Mouse (Mus musculus): Measurements from ENCODE around the gene St8sia6. TPM values are rescaled to one million over a fixed set of nuclear protein-coding genes. Genes with fewer than 3 reads are reported as not detected.
A peak's percentile ranks its signal among the peaks of the same experiment; 100 is the strongest.

The St8sia6 gene
- total and polyA plus RNA-seq, 2 experiments from 2014 or later: 2.6 to 3.1 TPM

DNA sequence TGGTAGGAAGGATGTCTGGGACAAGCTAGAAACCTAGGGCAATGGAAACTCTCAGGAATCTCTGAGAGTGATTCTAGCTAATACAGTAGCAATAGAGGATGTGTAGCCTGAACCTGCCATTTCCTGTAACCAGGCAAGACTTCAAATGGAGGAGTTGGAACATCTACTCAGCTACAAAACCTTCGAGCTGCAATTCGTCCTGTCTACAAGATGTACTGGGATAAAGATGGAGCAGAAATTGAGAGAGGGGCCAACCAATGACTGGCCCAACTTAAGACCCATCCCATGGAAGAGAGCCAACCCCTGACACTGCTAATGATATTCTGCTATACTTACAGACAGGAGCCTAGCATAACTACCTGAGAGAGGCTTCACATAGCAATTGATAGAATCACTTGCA lies 6.8 kb upstream of the St8sia6 start:
- no peaks in the 10 kb centered on the region for H3K27me3 ChIP-seq (ENCODE audit: insufficient read depth, low read length)
- no peak for ATAC-seq
- no peak for TF ChIP-seq CTCF (IDR thresholded peaks at IDR 0.05; ENCODE audit: low read depth)

DNA sequence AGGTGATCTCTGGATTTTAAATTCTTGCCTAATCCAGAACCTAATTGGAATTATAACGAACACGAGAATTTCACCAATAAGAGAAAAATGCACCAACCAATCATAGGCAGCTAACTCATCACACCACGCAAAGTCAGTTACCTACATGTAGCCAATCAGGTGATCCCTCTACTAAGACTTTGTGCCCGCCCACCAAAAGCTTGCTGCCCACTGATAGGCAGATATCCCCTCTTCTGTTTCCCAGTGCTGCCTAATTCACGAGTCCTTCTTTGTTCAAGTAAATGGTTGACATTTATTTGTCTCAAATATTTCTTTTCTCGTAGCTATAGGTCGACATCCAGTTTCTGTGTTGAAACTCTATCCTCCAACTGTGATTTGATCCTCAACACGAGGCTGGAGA lies 582 bp upstream of the St8sia6 start:
- TF ChIP-seq CTCF (IDR thresholded peaks at IDR 0.05; ENCODE audit: low read depth): no peak
- Histone ChIP-seq H3K4me3 (ENCODE audit: low read length) (no peak overlapping the region), H3K9ac (replicated peaks; ENCODE audit: low read length) (no peak overlapping the region), H3K4me2 (ENCODE audit: low read depth, low read length) (no peak overlapping the region), H3K27me3 (ENCODE audit: insufficient read depth, low read length) (0 out of 2 replicates have a peak, but pooled peaks cover 3% of the 10 kb centered on the region), H3K36me3 (ENCODE audit: insufficient read depth, low read length) (no peaks in the 10 kb centered on the region), H3K9me3 (ENCODE audit: low read length) (no peaks in the 10 kb centered on the region), H3K4me1 (ENCODE audit: insufficient read depth, low read length) (no peaks in the 10 kb centered on the region), H3K27ac (no peak overlapping the region)
- DNase-seq (ENCODE audit: low spot score) (no peak), ATAC-seq (no peak)
- WGBS: 88% methylated on average over 8 of the region's 8 CpGs

More for the DNA sequence above, 6.8 kb upstream of the St8sia6 start:
- Histone ChIP-seq H3K9me3 (ENCODE audit: low read length) (no peaks in the 10 kb centered on the region), H3K4me1 (ENCODE audit: insufficient read depth, low read length) (no peaks in the 10 kb centered on the region), H3K9ac (replicated peaks; ENCODE audit: low read length) (no peak overlapping the region), H3K4me3 (ENCODE audit: low read length) (no peak overlapping the region), H3K27ac (no peak overlapping the region), H3K36me3 (ENCODE audit: insufficient read depth, low read length) (no peaks in the 10 kb centered on the region), H3K4me2 (ENCODE audit: low read depth, low read length) (no peak overlapping the region)
- no peak for DNase-seq (ENCODE audit: low spot score)
- WGBS: 92% methylated on average over 2 of the region's 2 CpGs

DNA sequence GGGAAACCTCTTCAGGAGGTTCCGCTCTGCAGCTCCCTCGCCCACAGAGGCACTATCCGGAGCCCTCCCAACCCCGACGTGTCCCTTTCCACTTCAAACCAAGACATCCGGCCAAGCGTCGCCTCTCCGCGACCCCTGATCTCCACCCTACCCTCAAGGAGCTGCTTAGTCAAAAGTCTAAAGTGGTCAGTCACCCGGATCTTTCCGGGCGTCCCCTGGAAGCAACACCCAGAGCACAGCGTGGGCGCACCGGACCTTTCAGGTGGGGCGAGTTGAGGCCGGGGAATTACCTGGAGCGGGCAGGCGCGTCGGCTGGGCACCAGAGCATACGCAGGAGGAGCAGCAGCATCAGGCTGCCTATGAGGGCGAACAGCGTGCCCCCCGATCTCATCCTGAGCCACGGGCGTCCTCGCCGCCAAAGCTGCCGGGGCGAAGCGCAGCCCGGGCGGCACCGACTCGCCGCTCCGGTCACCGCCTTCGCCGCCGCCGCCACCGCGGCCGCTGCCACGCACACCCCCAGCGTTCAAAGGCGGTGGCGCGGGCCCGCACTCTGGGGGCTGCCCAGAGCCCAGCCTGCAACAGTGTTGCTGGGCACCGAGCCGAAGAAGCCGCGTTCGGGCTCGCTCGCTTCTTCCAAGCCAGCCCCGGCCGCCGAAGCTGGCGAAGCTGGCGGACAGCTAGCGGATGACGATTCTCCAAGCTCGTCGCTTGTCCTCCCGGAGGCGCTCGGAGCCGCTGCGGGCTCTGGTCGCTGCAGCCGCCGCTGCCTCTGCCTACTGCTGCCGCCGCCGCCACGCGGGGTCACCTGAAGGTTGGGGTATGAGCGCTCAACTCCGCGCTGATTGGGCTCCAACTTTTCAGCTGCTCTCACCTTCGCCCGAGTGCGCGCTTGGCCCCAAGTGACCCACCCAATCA lies 553 bp downstream of the St8sia6 start:
- DNase-seq (ENCODE audit: low spot score): peak; percentile 76
- Histone ChIP-seq H3K4me3 (ENCODE audit: low read length) (peak overlapping the region; percentile 55), H3K9ac (replicated peaks; ENCODE audit: low read length) (peak overlapping the region; percentile 37), H3K27me3 (ENCODE audit: insufficient read depth, low read length) (0 out of 2 replicates have a peak, but pooled peaks cover 3% of the 10 kb centered on the region), H3K27ac (no peak overlapping the region), H3K4me1 (ENCODE audit: insufficient read depth, low read length) (no peaks in the 10 kb centered on the region), H3K4me2 (ENCODE audit: low read depth, low read length) (peak overlapping the region; percentile 66), H3K36me3 (ENCODE audit: insufficient read depth, low read length) (no peaks in the 10 kb centered on the region), H3K9me3 (ENCODE audit: low read length) (no peaks in the 10 kb centered on the region)
- WGBS: under 1% methylated on average over 87 of the region's 89 CpGs
- ATAC-seq: peak; percentile 93
- TF ChIP-seq CTCF (IDR thresholded peaks at IDR 0.05; ENCODE audit: low read depth): no peak

DNA sequence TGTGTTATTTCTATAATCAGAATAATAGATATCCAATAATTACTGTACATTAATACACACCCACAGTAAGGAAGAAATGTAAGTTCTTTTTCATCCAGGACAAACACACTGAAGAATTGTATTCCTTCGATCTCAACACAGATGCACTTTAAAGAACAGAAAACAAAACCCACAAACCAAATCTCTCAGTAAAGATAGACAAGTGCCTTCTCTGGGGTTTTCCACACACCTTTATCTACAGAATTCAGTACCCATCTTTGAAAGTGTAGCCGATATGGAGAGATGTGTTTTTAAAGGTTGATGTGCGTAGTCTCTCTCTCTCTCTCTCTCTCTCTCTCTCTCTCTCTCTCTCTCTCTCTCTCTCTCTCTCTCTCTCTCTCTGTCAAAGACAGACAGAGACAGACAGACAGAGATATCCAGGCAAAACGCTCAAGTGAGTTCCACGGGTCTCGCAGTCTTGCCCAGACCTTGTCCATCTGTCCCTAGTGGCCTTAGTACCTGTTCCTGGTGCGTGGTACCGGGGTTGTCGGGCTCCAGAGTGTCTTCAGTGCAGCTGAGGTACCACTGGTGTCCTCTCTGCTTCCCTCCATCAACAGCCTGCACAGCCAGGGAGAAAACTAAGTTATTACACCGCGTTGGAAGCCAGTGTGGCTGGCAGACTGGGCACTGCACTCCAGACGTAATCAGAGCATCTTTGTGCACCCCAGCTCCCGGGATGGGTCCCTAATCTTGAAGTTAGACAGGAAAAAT lies 1.4 kb downstream of the St8sia6 start:
- H3K4me1 ChIP-seq (ENCODE audit: insufficient read depth, low read length): no peaks in the 10 kb centered on the region
- WGBS: 36% methylated on average over 13 of the region's 13 CpGs
- peak; percentile 9; the same call in 1 of the 2 replicates for ATAC-seq

DNA sequence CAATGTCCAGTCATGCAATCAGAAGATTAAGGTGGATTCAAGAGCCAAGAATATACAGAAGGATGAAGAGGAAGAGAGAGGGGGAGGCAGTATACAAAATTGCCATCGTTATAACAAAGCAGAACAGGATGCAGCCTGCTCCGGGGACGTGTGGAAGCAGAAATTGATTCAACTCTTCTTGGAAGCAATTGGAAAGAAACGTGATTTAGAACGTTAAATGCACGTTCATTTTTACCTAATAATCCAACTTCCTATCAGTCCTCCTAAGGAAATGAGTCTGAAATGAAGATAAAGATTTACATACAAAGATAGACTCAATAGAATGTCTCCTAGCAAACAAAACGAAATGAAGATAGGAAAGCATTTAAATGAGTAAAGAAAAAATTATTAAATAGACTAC lies 2.3 kb downstream of the St8sia6 start:
- no peaks in the 10 kb centered on the region for H3K36me3 ChIP-seq (ENCODE audit: insufficient read depth, low read length)
- no peak overlapping the region for H3K4me2 ChIP-seq (ENCODE audit: low read depth, low read length)
- no peak for TF ChIP-seq CTCF (IDR thresholded peaks at IDR 0.05; ENCODE audit: low read depth)
- no peak overlapping the region for H3K27ac ChIP-seq
- no peak overlapping the region for H3K9ac ChIP-seq (replicated peaks; ENCODE audit: low read length)
- 0 out of 2 replicates have a peak, but pooled peaks cover 3% of the 10 kb centered on the region for H3K27me3 ChIP-seq (ENCODE audit: insufficient read depth, low read length)
- no peak for ATAC-seq
- 68% methylated on average over 7 of the region's 7 CpGs for WGBS
- no peak for DNase-seq (ENCODE audit: low spot score)
- H3K4me1 ChIP-seq (ENCODE audit: insufficient read depth, low read length): no peaks in the 10 kb centered on the region
- no peaks in the 10 kb centered on the region for H3K9me3 ChIP-seq (ENCODE audit: low read length)
- H3K4me3 ChIP-seq (ENCODE audit: low read length): no peak overlapping the region

More for the DNA sequence above, 1.4 kb downstream of the St8sia6 start:
- Histone ChIP-seq H3K27me3 (ENCODE audit: insufficient read depth, low read length) (0 out of 2 replicates have a peak, but pooled peaks cover 3% of the 10 kb centered on the region), H3K36me3 (ENCODE audit: insufficient read depth, low read length) (no peaks in the 10 kb centered on the region), H3K4me3 (ENCODE audit: low read length) (peak overlapping the region; percentile 55), H3K27ac (no peak overlapping the region), H3K9me3 (ENCODE audit: low read length) (no peaks in the 10 kb centered on the region), H3K4me2 (ENCODE audit: low read depth, low read length) (peak overlapping the region; percentile 66), H3K9ac (replicated peaks; ENCODE audit: low read length) (peak overlapping the region; percentile 37)
- TF ChIP-seq CTCF (IDR thresholded peaks at IDR 0.05; ENCODE audit: low read depth): no peak
- no peak for DNase-seq (ENCODE audit: low spot score)

DNA sequence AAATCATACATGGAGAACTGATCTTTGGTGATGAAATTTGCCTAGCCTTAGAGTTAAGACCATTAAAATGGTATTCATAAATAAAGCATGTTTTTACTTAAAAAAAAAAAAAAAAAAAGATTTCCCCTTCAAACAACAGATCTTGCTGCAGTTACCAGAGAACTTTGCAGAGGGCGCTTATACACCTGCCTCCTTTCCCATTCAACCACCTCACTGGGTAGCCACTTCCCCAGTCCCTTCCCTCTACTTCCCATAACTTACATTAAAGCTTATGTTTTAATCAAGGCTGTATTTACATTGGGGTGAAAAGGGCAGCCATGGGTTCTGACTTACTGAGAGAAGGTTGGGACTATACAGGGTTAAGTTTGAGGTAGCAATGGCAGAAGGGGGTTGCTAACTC lies 4.5 kb downstream of the St8sia6 start:
- Histone ChIP-seq H3K27me3 (ENCODE audit: insufficient read depth, low read length) (0 out of 2 replicates have a peak, but pooled peaks cover 3% of the 10 kb centered on the region), H3K9ac (replicated peaks; ENCODE audit: low read length) (no peak overlapping the region), H3K4me2 (ENCODE audit: low read depth, low read length) (no peak overlapping the region), H3K4me1 (ENCODE audit: insufficient read depth, low read length) (no peaks in the 10 kb centered on the region), H3K4me3 (ENCODE audit: low read length) (no peak overlapping the region), H3K9me3 (ENCODE audit: low read length) (no peaks in the 10 kb centered on the region), H3K36me3 (ENCODE audit: insufficient read depth, low read length) (no peaks in the 10 kb centered on the region), H3K27ac (no peak overlapping the region)
- DNase-seq (ENCODE audit: low spot score) (no peak), ATAC-seq (no peak)
- TF ChIP-seq CTCF (IDR thresholded peaks at IDR 0.05; ENCODE audit: low read depth): no peak
- WGBS: 39% methylated on average over 1 of the region's 1 CpGs
